Mouse (Mus musculus) gonadal fat pad, adult 2 months (tissue): ENCODE results near the gene Adamts7. TPM values are rescaled to one million over a fixed set of nuclear protein-coding genes. Genes with fewer than 3 reads are reported as not detected.

Source experiments
- DNase-seq: peaks from one replicate; pipeline ENCODE4 v3.0.0-alpha.2; 2012; ENCODE audit warnings: low read depth
- polyA plus RNA-seq: library from polyadenylated mRNA; depleted of rRNA; stranded (reverse); fragments of >200 nt; gene quantifications from 2 replicates; pipeline ENCODE4 v1.2.3, GENCODE M21; 2012

Gene Adamts7
- polyA plus RNA-seq, 1 experiment, result 6.7 TPM

DNA sequence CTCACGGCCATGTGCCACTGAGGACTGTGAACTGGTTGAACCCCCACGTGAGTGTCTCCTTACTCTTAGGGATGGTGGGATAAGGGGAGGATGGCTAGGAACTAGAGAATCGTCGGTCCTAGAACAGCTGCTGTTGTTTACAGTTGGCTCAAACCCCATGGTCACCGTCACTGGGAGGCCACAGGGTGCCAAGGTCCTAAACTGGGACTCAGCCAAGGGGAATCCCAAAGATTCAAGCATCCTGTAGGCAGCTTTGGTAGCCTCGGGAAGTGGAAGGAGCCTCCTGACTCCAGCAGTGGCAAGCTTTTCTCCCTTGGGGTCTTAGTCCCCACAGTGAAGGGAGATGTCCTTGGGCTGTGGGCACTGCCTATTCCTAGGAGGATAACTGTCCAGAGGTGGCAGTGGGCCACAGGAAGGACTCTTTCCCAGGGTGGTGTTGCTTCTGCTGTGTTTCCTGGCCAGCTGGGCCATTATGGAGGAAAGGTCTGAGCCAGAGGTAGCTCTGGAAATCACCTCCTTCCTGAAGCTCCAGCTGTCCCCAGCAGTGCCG lies 34.3 kb downstream of the Adamts7 start:
- DNase-seq, result no peak

DNA sequence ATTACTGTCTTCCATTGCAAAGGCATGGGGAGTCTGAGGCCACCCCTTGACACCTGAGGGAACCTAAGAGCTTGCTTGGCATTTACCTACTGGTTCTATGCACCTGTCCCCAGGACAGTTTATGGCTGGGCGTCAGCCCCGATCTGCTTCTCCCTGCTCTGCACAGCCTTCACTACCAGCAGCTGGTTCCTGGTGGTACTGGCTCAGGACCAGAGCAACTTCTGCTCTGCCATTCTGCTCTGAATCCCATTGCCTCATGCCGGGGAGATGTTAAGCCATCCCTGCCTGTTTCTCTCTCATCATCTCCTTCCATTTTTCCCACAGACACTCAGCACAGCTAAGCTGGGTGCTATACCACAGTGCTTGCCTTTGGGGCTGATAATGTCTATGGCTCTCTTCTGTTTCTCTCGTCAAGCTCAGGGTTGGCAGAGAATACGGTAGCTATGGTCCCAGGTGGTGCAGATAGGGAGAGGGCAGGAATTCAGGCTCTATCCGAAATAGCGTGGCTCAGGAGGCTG lies 35.1 kb downstream of the Adamts7 start:
- no peak for DNase-seq

DNA sequence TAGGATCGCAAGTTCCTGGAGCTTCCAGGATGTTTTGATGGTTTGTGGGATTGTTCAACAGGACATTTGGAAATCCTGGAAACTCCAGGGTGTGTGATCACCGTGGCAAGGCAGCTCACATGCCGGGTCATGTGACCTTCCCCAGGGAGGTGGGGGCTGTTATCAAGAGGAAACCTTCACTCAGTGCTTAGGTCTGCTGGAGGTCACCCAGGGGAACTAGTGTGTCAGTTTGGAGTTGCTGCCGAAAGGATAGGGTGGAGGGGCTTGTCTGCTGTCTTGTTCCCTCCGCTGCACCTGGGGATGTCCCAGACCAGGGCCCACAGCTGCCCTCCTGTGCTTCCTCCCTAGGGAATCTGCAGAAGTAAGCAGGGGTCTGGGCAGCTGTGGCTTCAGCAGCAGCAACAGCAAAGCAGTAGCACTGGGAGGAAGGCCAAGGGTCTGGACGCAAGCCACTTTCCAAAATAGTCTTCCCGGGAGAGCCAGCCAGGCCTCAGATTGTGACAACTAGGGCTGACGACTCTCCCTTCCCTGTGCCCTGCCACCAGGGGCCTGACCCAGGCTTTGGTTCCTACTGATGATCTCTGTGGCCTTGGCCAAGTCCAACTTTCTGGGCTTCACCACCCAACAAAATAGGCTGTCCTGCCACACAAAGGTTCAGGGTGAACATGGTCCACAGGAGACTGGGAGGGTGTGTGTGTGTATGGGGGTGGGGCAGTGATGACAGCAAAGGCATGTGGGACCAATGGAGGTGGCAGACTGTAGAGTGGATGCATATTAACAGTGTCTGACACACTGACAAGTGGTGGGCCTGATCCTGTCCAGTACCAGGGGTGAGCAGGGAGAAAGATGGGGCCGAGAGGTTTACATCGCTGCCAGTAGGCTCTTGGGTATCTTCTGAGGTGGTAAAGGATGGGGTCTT lies 35.9 kb downstream of the Adamts7 start:
- no peak for DNase-seq

DNA sequence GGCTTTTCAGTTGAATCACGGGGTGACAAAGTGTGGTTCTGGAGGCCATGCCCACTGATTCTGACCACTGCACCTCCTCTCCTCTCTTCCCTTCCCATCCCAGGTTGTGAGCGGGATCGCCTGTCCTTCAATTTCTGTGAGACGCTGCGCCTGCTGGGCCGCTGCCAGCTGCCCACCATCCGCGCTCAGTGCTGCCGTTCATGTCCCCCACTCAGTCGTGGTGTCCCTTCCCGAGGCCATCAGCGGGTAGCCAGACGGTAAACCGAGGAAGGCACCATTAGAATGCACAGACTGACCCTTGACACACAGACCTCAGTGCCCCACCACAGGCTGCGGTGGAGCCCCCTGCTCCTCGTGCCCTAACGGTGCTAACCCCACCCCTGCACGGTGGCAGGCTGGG lies 36.7 kb downstream of the Adamts7 start:
- DNase-seq, result no peak

DNA sequence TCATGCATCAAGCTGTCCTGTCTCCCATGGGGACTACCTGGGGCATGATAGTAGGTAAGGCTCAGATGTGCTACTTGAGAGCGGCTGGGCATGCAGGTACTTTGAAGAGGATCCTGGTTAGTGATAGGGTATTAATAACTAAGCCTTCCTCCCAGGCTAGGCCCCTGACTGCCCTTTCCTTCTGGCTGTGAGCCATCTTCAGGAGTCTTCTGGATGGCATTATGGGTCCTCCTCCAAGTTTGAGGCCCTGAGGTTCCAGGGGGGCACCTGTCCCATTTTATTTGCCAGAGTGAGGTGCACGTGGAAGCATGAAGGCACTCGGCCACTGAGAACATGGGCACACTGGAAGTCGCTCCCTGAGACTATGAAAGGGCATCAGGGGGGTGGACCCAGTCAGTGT lies 37.6 kb downstream of the Adamts7 start:
- DNase-seq, result no peak

DNA sequence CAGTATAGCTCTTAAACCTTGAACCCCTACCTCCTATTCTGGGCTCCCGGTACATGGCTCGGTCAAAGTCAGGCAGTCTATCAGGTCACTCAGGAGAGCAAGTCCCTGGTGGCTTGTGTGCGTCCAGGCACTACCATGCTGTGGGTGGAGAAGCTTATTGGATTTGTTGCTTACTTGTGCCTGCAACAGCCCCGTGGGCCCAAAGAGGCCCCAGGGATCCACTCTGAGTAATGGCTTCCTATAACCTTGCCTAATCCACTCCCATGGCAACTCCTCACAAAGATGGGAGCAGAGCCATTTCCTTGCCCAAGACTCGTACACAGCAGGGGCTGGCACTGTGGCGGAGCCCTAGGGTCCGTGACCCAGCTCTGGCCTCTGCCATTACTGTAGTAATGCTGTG lies 38.2 kb downstream of the Adamts7 start:
- DNase-seq, result peak; percentile 24

DNA sequence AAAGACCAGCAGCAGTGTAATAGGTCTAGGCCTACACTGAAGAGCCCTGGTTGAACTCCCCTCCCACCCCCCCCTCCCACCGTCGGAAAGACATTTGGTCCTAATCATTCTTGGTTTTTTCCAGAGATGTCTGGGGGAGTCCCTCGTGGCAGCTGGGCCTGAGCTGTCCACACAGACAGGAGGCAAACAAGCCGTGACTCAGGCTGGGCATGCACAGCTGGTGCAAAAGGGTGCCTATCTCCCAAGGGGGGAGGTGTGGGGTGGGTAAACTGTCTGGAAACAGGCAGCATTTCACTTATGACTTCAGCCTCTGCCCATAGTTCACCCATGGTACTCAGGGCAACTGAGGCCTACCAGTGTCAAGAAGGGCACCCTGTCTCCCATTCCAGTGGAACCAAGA lies 38.7 kb downstream of the Adamts7 start:
- DNase-seq, result no peak

DNA sequence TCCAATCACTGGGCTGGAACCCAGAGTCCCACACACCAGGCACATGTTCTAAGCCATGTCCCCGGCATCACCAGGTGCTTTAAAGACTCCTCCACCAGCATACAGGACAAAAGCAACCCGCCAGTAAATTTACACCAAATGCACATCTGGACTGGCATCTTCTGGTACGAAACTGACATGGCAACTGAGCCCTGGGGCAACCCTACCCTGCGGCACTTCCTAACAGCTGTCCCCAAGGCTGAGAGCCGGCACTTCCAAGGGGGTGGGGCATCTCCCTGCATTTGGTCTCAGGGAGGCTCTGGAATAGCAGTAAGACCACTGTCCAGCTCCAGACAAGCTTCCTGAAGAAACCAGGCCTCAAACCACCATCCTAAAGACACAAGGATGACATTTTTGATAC lies 40.4 kb downstream of the Adamts7 start:
- DNase-seq, result no peak

DNA sequence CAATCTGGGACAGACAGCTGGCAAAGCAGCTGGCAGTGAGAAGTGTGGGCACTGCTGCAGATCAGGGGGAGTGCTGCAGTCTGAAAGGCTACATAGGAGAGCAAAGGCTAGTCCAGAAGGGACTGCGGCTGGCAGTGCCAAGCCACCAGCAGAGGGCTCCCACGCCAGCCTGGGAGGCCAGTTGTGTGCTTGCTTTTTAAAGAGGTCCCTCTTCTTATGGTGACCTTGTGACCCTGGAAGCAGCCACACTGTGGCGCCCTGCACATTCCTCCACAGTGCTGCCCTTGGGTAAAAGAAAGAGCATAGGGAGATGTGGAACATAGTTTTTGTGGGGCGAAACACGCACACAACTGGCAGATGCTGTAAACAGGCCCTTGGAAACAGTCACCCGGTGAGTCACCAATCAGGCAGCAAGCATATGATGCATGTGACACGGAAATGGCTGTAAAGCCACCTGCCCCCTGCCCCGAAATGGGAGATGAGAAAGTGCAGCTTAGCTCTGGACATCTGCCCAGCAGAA lies 41.6 kb downstream of the Adamts7 start:
- DNase-seq, result no peak

DNA sequence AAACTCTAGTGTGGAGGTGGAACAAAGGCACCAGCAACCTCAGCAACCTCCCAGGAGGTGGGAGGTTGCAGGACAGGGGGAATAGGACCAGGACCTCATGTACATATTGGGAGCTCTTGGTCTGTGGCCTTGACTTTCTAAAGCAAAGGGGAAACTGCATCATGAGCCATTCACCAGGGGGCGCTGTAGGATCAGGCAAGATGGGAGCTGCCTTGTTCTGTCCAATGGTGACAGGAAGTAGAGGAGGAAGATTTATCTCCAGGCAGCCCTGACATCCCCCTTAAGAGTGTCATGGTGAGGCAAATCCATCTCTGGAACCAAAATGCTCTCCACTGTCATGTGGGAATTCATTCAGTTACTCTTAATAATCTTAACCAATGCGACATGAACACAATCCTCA lies 43.6 kb downstream of the Adamts7 start:
- no peak for DNase-seq

DNA sequence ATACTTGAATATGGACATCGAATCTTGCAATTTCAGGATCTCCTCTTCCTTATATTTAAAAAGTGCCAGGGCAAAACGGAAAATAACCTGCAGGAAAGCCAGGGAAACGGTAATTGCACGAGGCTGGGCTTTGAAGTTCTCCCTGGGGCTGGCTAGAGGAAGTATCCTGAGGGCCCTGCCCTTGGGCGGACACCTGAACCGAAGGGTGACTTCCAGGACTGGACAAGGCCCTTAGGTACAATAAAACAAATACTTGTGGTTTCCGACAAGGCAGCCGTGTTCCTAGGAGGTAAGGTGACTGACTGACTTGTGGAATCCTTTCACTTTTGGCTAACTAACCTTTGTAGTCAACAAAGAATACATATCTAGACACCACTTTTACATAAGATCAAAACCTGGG lies 44.9 kb downstream of the Adamts7 start:
- no peak for DNase-seq

DNA sequence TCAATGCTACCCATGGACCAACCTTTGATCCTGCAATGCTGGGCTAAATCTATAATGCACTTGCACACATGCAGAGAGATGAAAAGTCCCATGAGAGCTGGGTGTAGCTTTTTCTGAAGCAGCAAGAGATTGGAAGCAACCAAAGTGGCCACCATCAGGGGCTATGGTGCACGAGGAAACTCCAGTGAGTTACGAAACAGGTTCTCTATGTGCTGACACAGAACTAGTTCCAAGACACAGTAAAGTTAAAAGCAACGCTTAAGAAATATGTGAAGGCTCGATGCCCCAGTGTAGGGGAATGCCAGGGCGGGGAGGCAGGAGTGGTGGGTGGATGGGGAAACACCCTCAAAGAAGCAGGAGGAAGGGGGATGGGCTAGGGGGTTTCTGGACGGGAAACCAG lies 45.8 kb downstream of the Adamts7 start:
- no peak for DNase-seq

DNA sequence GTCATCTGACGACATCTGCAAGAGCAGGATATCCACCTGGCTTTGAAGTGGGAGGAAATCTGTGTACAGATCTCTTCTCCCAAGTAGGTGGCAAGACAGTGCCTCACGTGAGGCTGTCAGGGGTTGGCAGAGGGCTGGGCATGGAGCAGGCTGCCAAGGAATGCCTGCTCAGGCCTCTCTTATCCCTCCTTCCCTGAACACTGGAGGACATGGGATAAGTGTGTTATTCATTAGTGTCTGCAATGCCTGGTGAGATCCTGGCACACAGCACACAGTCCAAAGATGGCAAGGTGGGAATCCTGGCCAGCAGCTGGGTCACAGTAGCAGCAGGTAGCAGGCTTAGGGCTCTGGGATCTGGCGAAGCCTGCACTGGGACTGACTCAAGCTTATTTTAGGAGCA lies 50.3 kb downstream of the Adamts7 start:
- DNase-seq, result no peak

DNA sequence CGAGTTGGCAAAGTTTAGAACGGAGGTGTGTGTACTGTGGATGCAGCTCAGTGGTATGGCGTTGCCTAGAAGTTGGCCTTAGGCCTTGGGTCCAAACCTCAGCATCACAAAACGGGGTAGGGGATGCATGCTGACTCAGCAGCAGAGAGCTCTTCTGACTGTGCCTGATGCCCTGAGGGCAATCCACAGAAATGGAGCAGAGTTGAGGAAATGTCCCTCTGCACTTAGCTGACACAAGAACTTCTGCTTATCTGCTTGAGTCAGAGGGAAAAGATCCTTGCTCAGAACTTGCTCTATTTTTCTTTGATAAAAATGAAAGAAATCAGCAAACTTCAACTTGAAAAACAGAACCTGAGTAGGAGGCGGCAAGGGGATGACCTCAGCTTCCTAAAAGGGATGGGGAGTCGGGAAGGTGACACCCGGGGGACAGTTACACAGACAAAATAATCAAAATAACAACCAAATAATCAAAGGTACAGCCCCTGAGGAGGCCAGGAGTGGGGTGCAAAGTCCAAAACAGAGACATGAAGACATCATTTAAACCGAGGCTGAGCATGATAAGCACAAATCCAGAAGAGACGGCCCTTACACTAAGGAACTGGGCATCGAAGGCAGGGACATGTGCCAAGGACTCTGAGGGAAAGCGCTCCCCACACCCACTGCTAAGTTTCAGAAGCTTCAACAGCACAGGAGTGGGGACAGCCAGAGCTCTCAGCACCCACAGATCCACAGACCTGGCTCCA lies 53.6 kb downstream of the Adamts7 start:
- DNase-seq, result no peak

DNA sequence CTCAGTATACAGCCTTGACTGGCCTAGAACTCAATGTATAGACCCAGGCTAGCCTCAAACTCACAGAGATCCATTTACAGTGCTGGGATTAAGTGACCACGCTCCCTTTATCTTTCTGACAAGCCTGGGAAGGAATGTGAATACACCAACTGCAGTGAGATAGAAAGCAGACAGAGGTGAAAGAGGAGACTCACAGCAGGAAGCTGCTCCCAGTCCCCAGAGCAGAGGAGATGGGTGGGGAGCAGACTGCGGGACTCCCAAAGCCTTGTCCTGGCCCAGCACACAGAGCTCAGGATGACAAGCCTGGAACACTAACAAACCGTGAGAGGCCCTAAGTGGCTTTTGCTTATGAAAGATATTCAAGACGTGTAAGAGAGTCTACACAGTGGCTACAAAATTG lies 54.6 kb downstream of the Adamts7 start:
- no peak for DNase-seq

DNA sequence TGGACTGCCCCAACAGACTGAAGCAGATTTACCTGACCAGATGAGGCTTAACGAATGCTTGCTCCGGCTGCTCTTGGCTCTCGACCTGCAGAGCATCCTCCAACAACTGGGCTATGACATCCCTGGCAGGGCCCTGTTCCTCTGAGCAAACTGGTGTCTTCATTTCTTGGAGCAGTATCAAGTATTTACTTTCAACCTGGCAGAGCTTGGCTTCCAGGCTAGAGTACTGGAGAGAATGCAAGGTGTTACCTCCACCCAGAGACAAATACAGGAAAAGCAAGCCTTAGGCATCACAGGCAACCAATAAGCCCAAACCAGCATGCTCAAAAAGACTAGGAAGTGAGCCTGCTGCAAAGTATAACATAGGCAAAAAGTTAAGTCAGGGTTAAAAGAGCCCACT lies 59.4 kb downstream of the Adamts7 start:
- DNase-seq, result no peak

DNA sequence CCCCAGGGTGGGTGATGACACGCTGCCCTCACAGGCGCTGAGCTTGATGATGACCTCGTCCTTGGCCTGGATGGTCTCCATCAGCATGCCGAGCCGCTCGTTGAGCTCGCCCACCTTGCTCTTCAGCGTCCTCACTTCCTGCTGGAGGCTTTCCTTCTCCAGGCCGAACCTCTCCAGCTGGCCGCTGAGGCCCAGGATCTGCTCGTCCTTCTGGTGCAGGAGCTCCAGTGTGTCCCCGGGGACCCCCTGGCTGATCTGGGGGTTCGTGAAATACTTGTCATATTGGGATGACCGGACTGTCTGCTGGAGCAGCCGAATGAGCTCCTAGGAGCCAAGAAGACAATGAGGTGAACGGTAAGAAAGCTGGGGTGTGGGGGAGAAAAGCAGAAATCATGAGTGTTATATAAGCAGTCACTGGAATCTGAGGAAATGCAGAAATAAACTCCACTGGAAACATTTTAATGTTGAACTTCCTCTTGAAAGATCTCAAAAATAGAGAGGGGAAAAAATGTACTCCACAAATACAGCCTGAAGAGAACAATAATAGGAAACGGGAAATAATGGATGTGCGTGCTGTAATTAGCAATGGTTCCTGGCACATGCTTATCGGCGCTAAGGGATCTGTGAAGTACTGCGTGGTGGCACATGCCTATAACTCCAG lies 63.3 kb downstream of the Adamts7 start:
- DNase-seq, result no peak

DNA sequence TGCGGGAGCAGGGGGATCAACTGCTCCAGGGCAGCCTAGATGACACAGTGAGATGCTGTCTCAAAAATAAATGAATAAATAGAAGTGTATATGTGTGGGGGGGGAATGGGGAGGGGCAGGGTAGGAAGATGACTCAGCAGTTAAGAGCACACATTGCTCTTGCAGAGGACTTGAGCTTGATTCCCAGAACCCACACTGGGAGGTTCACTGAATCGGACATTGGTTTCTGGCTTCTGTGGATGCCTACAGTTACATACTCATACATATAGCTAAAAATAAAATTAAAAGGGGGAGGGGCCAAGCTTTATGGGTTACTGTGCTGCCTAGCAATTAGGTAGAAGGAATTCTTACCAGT lies 63.9 kb downstream of the Adamts7 start:
- DNase-seq, result no peak

DNA sequence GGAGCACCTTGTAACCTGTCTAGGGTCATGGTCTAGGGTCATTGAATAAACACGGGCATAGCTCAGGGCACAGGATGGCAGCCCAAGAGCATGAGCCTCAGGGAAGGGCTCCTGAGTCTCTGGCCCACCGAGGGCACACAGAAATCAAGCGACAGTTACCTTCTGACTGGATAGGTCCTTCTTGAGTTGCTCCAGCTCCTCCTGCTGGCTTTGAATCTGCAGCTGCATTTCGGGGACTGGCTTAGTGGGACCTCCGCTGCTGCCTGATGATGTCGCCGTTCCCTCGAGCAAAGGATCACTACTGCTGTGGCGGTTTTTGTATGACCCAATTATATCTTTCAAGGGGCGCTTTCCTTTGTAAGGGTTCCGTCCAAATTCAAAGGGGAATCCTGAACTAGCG lies 64.3 kb downstream of the Adamts7 start:
- no peak for DNase-seq

DNA sequence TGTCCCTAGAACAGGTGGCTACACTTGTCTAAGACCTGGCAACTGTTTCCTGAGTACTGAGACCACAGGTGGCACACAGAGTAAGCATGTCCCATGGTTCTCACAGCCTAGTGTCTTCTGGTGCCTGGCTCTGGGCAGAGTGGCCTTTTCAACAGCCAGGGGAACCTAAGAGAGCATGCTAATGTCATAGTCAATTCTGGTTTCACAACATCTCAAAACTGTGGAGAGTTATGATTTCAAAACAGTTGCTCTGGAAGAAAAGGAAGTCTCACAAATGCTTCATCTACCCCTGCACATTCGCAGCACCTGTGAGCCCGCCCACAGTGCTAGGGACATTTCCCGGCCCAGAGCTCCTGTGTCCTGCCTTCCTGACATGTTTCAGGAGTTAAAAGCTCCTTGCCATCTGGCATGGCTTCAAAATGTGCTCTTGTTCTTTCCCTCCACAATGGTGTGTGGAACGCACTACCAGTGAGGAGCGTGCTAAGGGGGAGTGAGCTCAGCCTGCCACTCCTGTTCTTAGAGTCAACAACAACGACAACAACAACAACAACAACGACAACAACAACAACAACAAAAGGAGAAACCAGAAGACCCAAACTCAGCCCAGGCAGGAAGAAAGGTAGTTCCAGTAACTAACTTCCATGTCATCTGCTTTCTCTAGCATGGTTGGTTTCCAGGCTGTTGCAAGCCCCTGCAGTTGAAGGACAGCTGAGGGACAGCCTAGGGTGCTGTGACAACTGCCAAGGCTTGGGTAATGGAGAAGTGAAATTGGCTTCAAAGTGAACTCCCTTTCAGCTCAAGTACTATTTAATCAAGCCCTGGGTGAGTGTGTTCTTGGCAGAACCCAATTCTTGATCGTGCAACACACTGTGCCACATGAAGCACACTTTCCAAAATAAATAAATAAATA lies 70.2 kb downstream of the Adamts7 start:
- DNase-seq, result no peak

DNA sequence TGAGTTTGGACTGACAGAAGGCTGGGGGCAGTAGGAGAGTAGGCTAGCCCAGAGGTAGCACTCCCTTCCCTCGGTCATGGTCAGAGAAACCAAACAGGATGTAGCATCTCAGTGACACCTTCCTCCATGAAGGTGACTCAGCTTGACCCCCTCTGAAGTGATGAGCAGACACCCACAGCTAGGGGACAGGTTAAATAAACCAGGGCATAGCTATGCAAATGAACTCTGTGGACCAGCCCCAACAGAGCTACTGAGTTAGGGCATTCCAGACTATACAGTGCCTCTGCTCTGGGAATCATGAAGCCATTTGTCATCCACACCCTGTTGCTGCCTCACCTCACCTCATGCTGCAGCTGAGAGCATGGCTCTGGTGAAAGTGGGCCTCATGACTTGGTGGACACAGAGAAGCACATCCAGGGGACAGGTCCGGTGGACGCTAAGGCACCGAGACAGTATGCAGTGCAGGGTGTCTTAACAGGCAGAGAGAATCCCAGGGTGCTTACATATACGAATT lies 71.1 kb downstream of the Adamts7 start:
- no peak for DNase-seq
